Mouse (Mus musculus): ENCODE measurements around the gene Kcnk5.

Kcnk5 gene

DNA sequence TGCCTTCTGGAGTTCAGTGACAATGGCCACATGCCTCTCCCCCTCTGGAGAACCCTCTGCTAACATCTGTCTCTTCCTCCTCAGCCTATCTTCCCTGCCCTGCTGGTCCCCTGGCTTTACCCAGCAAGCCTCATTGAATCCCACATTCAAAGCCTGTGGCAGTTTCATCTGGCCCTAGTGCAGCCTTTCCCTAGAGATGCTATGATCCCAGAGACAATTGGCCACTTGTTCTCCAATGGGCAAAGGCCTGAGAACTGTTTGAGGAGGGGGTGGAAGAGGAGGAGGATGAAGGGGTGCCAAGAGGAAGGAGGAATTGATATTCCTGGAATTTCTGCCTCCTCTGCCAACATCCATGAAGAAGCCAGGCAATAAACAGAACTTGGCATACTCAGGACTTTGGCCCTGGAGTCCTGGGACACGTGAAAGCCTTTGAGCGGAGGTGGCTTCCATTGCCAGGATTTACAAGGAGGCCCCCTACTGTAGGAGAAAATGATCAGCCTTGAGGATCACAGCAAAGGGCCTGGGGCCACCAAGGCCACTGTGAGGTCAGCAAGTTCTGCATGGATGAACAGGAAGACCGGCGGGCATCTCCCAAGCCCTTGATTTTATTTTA, 11.6 kb upstream of the Kcnk5 start:
- no peak for DNase-seq

DNA sequence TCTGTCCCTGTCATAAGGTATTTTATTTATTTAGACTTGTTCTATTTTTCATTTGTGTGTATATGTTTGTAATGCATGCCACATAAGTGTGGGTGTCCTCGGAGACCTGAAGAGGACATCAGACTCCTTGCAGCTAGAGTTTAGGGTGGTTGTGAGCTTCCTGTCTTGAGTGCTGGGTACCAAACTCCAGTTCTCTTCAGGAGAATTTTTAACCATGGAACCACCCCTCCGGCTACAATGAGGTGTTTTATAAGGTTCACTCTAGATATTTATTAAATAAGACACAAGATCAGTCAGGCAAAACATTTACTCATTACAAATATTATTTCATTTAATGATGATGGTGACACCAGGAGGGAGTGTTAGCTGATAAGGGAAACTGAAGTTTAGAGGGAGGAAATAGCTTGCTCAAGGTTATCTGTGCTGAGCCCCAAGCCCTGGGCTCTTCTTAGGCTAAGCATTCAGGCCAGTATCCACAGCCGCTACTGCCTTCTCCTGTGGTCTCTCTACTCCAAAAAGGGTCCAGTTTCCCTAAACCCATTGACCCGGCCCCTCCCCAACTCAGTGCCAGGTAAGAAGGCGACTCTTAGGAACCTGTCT, 9.6 kb upstream of the Kcnk5 start:
- DNase-seq, result no peak

DNA sequence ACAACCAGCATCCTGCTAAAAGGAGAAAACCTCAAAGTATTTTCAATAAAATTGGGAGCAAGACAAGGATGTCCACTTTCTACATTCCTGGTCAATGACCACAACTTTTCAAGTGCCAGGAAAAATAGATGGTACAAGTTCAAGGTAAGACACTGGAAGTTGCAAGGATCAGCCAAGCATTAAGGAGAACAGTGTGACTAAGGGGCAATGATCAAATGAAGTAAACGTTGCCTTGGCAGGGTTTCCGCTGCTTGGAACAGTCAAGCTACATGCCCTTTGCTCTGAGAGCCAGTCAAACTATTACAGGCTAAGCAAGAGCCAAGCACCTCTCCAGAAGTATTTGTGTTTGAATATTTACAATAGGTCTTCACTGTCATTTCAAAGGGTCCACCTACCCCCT, 8.1 kb upstream of the Kcnk5 start:
- DNase-seq, result no peak

DNA sequence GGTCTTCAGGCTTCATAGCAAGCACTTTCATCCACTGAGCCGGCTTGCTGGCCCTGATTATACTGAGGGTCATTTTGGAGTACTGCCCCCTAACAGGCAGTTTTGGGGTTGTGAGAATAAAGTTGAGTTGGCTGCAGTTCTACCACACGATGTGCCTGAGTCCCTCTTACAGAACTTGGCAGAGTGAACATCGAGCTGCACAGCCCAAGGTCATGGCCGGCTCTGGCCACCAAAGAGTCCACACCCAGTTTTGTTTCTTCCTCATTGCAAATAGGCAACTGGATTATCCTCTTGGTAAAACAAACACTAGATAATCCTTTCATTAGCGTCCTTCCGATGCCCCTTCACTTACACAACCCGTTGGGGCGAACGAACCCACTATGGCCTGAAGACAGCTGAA, 3.8 kb upstream of the Kcnk5 start:
- DNase-seq, result no peak

DNA sequence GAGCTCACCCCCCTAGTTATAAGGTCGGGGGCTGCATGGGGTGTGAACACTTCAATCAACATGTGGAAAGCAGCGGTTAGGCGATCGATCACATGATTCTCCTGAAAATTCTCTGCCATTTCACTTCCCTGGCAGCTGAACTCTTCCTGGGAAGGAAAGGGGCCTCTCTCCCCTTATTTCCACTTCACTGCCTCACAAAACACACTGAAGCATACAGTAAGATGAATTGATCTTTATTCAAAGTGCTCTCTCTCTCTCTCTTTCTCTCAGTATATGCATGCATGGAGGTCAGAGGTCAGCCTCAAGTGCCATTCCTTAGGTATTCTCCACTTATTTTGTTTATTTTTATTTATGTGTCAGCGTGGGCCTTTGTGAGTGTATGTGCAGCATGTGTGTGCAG, 2.1 kb upstream of the Kcnk5 start:
- DNase-seq, result no peak

DNA sequence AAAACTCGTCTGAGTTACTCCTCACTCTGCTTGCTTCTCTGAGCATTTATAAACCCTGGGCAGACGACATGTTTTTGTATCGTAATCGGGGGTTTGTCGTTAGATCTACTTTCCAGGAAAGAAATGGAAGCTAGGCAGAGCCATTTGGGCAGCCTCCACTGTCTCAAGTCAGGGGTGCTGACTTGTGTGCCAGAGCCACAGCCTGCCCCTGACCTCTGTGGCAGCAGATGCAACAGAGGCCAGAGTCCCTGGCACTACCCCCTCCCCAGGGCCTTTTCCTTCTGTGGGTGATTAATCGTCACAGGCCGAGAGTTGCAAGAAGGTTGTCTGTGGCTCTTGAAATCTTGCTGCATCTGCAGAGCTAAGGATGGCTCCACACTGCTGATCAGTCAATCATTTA, 987 bp upstream of the Kcnk5 start:
- DNase-seq, result no peak

DNA sequence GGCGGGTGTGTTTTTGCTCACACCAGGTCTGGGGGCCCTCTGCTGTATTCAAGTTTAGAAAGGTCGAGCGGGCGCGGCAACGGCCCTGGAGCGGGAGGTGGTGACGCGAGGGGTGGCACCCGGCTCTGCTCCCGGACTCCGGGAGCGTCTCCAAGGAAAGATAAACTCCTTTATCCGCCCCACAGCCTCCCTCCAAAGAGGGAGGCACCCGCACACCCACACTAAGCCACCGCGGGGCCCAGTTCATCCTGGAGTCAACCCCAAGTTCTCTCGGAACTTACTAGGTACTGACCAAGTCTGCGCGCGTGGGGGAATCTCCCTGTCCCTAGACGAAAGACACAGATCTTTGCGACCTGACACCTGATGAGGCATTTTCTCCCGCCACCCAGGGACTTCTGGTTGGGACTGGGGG, 852 bp downstream of the Kcnk5 start:
- no peak for DNase-seq

DNA sequence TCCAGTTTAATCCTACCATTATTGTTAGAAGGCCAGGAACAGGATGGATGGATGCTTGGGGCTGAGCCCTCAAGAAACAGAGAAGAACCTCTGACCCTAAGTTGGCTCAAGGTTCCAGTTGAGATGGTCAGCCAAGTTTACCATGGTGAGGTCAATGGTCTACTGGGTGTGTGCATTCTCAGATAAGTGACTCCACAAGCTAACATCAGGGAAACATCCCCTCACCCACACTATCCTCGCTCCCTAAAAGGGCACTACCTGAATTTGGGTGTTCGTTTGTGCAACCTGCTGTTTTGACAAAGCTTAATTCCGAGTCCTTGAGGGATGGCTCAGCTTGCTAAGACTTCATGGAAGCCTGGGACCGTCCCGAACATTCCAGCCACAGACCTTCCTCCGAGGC, 1.3 kb downstream of the Kcnk5 start:
- DNase-seq, result no peak

DNA sequence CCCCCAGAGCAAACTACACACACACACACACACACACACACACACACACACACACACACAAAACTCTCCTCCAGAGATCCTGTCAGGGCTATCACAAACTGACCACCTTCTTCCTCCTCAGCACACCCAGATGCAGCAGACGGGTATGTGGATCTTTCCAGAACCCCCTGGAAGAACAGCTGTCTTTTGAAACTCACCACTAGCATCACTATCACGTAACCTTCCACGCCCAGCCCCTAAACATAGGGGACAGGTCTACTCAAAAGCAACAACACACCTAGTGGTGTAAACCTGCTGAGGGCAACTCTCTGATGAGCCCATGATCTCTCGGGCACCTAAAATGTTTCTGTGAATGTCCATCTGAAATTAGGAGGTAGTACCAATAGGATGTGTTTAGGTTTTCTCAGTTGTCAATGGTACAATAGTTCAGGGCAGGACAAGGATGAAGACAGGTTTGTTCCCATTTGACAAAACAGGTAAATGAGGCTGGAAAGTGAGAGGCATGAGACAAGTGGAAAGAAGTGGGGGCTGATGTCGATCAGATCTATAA, 1.8 kb downstream of the Kcnk5 start:
- DNase-seq, result no peak

DNA sequence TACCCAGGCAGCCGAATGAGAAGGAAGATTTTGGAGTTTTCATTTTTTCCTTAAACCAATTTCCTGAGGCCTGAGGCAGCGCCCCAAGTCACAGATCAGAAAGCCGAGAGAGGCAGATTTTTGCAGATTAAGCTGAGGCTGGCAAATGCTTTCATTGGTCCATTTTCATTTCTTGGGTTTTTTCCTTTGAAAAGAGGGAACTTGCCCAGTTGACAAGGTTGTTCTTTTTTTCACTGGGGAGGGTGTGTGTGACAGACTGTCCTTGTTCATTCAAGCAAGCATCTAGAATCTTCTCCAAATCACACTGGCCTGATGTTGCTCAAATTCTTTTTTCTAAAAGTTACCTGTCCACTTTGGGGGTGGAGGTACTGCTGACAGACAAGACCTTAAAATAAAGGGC, 2.5 kb downstream of the Kcnk5 start:
- DNase-seq, result no peak

DNA sequence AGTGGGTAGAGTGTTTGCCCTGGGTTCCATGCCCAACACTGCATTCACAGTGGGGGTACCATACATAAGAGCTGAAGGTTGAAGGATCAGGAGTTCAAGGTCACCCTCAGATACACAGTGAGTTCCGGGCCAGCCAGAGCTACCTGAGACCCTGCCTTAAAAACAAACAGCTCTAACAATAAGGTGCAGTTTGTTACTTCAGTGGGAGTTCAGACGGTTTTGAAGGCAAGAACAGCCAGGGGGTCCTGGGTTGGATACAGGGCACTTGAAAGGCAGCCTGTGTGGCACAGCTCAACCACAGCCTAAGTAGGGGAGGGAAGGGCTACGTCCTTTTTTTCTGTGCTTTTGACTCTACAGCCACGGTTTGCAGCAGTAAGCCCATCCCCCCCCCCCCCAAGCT, 3.0 kb downstream of the Kcnk5 start:
- no peak for DNase-seq

DNA sequence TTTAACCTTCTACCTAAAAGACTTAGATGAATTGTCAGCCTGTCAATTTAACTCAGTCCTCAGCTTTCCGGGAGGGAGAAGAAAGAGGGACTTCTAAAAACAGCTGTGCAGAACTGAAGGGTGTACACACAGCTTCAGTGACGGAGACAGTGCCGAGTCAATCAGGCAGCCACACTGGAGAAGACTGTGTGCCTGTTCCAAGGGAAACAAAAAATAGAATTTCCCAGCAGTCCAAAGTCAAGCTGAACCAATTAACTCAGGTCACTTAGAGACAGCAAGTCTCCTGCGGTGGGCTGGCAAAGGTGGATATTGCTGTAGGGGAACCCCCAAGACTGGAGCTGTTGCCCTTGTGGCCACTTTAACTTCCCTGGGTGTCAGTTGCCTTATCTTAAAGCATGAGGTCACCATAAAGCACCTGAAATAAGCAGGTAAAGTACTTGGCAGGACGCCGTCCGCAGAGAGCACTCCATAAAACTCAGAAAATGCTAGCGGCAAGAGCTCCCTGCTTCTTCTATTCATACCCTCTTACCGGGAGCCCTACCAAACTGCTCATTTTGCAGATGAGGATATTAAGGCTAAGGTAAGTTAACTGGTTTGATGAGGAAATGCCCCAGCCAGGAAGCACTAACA, 4.0 kb downstream of the Kcnk5 start:
- DNase-seq, result no peak

DNA sequence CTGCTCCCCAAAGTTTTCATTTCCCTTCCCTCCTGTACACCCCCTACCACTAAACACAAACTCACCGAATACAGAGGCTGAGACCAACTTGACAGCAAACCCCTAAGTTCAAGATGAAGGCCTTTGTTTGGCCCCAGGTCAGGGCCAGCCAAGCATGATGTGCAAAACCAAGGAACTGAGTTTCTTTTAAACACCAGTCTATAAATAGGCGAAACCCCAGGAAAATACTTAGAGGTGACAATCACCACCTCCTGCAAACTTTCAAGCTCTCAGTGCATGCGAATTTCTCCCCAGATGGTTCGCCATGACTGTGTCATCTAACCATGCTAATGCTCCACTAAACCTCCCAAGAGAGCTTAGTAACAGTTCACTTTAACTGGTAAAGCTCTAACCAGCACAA, 5.9 kb downstream of the Kcnk5 start:
- no peak for DNase-seq

DNA sequence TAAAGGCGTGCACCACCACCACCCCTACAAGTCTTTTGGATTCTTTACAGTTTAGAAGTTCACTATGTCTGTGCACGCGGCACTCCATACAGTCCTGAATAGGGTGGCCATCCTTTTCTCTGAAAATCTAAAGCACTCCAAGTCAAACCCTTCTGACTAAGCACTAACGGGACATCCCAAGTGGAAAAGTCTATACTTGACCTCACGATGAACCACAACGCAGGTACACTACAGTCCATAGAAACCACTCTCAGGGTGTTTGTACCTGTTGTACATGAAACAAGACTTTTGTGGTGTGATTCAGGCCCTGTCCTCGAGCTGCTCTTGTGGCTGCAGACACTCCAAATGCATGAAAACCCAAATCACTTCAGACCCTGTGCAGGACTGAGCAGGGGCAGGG, 6.5 kb downstream of the Kcnk5 start:
- DNase-seq, result no peak

DNA sequence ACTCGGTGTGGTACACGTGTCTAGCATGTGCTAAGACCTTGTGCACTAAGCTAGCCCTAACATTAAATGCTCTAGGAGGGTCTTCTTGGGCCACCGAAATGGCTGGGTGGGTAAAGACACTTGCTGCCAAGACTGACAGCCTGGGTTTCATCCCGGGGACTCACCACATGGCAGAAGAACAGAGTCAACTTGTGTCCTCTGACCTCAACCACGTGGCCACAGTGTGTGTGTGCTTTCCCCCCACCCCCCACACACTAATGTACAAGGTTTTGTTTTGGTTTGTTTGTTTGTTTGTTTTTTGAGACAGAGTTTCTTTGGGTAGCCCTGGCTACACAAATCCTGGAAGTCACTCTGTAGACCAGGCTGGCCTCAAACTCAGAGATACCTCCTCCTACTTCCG, 6.9 kb downstream of the Kcnk5 start:
- DNase-seq, result no peak

DNA sequence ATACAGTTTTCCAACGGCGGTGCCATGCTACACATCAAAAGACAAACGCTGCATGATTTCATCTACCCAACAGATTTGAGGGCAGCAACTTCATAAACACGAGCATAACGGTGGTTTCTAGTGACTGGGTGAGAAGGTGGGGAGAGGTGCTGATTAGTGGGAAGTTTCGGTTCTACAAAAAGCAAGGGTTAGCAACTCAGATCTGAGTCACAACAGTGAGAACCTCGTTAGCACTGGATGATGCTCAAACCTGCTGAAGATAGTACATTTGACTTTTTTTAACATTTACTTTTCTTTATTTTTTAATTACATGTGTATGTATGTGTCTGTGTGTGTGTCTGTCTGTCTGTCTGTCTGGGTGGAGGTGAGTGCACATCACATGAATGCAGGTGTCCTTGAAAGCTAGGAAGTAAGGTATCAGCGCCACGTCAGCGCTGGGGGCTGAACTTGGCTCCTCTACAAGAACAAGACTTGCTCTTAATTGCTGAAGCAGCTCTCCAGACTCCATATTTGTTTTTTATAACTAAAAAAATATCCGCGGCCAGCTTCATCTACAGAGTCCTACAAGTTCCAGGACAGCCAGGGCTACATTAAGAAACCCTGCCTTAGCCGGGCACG, 7.6 kb downstream of the Kcnk5 start:
- no peak for DNase-seq

DNA sequence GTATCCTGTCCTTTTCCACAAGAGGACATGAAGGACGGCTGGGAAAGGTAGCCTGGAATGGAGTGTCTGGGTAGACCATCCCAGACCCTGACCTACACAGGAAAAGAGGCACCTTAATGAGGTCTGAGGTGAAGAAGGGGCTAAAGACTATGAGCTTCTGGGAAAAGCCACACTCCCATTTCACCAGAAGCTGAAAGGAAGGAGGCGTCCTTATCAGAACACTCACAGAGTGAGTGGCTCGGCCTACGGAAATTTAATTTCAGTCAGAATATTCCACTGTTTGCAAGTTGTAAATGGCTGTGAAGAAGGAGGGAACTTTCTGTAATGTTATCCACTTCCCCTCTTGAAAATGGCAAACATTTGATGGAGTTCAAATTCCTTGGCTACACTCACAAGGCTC, 8.7 kb downstream of the Kcnk5 start:
- DNase-seq, result no peak

DNA sequence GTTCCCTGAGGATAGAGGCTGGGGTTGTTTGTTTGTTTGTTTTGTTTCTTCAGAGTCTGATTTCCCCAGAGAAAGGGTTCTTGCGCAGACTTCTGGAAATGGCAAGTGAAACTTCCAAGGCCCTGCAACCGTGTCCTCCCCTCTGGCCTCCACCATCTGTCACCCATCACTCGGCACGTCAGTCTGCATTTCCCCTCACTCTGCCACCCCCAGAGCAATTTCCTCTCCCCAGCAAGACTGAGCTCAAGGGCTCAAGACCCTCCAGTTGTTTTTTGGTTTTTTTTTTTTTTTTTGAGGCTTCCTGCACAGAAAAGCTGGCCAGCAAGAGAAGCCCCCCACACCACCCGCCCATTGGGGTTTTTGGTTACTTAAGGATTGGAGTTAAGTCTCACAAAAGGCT, 9.1 kb downstream of the Kcnk5 start:
- DNase-seq, result no peak

DNA sequence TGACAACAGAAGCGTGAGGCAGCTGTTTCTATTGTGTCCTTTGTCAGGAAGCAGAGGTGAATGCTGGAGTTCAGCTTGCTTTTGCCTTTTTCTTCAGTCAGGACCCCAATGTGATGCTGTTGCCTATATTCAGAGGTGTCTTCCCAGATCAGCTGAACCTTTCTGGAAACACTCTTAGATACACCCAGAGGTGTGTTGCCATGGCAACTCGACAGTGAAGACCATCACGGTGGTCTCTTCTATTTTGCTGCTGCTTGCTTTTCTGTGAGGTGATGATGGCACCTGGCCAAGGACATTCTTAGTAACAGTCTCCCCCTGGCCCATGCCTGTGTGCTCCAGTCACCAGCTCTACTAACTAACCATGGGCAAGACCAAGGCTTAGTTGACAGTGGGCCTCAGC, 9.8 kb downstream of the Kcnk5 start:
- no peak for DNase-seq

DNA sequence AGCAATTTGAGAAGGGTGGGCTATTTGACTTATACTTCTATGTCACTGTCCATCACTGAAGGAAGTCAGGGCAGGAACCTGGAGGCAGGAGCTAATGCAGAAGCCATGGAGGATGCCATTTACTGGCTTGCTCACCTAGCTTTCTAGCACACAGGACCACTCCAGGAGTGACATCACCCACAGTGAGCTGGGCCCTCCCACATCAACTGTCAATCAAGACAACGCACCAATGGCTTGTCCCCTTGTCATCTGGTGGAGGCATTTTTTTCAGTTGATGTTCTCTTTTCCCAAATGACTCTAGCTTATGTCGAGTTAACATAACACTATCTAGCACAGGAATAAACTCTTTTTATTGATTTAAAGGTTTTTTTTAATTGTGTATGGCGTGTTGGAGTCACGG, 12.4 kb downstream of the Kcnk5 start:
- no peak for DNase-seq

DNA sequence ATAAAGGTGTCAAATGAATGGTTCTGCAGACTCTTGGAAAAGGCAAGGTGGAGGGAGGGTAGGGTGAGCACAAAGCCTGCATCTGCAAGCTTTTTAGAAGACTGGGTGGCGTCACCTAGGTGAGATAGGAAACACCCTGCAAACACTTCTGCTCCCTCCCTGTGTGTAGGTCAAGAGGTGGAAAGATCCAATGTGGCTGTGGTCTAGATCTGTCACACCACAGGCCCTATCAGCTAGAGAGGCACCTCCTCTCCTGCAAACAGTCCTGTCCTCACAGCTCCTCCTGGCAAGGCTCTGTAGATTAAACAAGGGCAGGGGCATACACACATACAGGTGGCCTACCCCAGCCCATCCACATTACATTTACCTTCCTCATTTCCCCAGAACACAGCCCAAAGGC, 13.1 kb downstream of the Kcnk5 start:
- DNase-seq, result no peak

DNA sequence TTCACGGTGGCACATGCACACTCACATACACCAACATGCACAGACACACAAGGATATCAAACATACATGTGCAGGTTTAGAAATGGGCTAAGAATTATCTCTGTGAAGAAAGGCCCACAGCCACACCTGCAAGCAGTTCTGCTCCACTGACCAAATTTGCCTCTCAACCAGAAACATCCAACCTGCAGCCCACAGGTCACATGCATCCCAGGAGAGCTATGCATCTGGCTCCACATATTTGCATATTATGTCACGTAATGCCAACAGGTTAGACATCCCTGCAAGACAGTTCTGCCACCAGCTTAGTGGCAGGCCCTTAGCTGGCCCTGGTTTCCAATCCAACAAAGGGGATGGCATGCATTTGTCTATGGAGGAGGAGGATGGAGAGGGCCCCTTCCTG, 13.6 kb downstream of the Kcnk5 start:
- no peak for DNase-seq

DNA sequence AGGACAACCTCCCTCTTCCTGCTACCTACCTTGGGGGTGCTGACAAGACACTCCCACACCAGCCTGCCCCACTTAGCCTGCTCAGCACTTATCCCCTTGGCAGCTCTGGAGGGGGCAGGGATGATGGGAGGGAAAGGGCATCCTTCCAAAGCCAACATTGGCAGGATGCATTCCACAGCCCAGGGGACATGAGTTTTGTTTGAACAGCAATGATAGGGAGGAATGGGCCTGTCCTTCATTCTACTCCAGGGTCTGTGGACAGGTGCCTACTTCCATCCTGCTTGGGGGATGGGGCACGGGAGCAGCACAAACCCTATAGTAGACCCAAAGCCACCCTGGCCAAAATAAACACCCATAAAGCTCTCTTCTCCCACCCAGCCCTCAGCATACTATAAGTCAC, 16.2 kb downstream of the Kcnk5 start:
- DNase-seq, result no peak

DNA sequence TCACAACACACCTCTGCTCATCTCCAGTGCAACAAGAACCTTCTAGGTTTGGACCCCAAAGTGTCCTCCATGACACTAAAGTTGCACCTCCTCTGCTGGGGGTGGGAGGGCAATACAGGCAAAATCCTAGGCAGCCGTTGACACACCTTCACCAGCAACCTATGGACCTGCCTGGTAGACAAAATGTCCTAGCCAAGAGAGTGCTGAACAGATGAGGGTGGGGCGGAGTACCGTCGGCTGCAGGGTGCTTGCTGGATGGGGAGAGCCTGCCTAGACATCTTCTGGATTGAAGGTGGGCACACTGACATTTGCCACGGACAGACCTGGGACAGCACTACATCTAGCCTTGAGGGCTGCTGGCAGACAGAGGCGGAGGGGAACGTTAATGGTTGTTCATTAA, 17.2 kb downstream of the Kcnk5 start:
- DNase-seq, result no peak
